Mouse (Mus musculus) T-helper 17 cell (primary cell): ENCODE measurements around the gene Xpo4.

Source experiments
- in situ Hi-C, 2 experiments: fragments of 300-600 bp; cut with MboI, MseI; formaldehyde crosslinking; loops; 1 replicate in 1 of 2; 2 replicates in 1 of 2; pipeline ENCODE4 v1.15.1; 2025; ENCODE audit warnings: high pct_unique_total_duplicates in 2 of 2

Gene Xpo4

DNA sequence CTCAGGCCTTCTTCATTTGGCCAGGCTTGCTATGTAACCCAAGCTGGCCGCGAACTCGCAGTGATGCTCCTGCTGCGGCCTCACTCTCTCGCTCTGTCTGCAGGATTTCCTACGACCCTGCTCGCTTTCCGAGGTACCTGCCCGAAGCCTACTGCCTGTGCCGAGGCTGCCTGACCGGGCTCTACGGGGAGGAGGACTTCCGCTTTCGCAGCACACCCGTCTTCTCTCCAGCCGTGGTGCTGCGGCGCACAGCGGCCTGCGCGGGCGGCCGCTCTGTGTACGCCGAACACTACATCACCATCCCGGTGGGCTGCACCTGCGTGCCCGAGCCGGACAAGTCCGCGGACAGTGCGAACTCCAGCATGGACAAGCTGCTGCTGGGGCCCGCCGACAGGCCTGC, 123.0 kb downstream of the Xpo4 start:
- in situ Hi-C loops, result no loop called here

DNA sequence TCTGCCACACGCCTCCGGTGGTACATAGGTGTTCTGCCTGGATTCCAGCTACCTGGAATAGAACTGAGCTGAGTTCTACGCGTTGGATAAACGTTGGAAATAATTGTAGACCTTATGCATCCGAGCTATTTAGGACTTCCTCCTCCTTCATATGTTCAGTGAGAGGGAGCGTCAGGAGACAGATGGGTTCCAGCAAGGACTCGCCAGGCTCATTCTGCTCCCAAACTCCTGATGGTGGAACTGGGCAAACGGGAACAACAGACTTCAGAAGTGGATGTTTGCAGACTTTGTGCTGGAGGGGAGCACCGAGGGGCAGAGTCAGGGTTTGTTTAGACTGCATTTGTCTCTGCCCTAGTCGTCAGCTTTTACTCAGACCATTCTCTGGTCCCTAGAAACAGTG, 124.5 kb downstream of the Xpo4 start:
- in situ Hi-C loops, result no loop called here

DNA sequence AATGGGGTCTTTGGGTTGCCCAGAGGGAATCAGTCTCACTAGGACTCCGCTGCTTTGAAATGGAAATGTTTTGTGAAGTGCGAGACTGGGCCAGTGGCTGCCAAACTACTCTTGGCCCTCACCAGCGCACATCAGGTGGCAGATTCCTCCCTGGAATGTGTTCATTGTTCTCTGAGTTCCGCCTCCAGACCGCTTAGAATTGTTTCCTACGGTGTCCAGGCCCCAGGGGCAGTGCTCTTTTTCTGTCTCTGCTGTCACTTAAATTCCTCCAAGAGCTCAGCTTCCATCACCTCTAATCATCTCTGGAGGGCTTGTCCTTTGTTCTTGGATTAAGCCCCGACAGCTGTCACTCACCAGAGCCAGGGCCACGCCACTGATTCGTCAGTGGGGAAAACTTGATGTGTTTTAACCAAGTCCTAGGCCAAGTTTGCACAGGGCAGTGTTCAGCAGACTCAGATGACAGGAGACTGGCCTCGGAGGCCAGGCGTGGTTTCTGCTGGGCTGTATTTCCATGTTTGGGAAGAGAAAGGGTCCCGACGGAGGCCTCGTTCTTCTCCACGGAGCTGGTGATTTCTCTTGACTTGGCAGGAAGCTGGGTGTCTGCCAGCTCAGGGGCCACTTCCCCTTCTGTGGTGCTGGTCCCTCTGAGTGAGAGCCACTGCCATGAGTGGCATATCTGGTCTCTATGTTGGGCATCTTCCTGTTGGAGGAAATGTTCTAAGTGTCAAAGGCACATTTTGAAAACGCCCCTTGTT, 127.8 kb downstream of the Xpo4 start:
- in situ Hi-C loops, result no loop called here

DNA sequence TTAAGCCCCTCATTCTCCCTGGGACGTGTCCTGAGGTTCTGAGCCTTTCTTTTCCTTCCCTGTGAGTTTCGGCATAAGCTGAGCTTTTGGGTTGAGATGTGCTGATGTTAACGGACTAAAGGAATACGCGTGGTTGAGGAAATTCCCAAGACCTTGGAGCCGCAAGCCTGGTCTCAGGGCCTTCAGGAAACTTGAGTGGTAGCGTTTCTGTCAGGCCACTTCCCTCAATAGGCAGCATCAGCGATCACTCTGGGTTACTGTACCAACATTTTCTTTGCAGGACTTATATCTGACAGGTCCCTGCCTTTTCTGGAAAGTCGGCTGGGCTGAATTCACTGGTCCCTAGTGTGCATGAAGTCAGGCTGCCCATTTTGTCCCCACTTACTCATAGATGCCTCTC, 128.4 kb downstream of the Xpo4 start:
- in situ Hi-C loops, result no loop called here

DNA sequence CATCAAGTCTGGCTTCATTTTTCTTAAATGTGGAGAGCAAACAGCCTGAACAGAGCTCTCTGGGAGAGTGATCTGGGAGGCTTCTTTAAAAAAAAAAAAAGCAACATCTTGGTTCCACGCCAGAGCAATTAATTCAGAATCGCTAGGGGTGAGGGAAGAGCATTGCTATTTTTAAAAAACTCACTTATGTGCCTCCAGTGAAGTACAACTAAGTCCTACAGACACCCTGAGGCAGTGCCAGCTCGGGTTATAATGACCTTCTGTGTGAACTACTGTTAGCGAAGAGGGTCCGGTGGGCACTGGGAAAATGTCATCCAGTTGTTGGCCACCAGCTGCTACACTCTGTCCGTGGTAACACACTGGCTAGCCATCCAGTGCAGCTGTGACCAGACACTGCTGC, 129.6 kb downstream of the Xpo4 start:
- in situ Hi-C loops, result no loop called here

DNA sequence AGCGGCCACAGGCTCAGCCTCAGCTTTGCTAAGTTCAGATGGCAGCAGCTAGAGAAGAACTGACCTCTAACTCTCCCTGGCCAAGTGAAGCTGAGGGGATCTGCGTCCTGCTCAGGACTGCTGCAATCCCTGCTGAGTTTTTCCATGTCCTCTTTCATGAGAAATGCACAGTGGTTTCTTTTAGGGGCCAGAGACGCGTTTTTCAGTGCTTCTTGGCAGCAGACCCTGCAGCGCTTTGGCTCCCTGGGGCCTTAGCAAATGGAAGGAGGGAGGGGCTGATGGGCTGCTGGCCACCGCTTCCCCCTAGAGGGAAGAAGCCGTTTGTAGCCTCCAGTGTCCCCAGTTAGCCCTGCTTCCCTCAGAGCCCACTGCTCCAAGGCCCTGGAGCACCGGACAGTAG, 130.3 kb downstream of the Xpo4 start:
- in situ Hi-C loops, result no loop called here

DNA sequence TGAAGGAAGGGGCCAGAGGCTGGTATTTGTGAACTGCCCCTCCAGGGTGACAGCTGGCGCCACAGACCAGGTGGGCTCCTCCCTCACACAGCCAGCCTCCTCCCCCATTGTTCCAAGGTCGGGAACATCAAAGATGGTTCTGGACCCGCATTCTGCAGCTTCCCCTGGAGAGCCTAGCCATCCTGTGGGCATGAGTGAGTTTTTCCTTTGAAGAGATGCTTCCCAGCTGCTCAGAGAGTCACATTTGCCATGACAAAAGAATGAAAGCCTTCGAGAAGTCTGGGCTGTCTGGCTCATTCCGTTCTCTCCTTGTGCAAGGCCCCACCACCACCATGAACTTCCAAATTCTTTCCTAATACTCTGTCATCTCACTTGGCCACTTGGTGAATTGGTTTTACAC, 130.9 kb downstream of the Xpo4 start:
- in situ Hi-C loops, result no loop called here

DNA sequence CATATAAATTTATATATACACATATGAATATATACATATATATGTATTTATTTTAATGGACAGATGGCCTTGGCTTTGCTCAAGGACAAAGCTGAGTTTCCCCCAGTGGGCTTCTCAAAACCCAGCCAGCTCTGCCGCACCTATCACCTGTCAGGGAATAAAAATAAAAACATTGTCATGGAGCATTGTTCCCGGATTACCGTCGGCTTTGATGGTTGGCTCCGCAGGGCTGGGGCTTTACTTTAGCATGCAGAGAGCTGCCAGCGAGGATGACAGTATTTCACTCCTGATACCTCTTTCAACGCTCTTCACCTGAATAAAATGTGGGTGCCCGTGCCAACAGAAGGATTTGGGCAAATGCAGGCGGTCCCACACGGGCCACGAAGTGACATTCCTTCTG, 131.4 kb downstream of the Xpo4 start:
- in situ Hi-C loops, result no loop called here

DNA sequence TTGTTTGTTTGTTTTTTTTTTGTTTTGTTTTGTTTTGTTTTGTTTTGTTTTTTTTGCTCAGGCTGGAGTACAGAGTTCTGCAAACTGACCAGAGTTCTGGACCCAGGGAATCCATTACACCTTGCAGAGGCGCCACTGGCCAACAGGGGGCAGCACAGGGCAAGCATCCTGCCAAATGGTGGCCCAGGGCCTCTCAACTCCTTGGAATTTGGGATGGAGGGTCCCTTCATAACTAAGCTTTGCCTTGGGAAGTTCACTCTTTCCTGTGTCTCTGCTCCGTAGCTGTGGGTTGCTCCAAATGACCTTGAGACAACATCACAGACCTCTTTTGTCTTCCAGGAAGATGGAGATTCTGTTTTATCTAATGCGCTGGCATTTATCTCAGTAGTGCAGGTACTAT, 132.0 kb downstream of the Xpo4 start:
- in situ Hi-C loops, result no loop called here

DNA sequence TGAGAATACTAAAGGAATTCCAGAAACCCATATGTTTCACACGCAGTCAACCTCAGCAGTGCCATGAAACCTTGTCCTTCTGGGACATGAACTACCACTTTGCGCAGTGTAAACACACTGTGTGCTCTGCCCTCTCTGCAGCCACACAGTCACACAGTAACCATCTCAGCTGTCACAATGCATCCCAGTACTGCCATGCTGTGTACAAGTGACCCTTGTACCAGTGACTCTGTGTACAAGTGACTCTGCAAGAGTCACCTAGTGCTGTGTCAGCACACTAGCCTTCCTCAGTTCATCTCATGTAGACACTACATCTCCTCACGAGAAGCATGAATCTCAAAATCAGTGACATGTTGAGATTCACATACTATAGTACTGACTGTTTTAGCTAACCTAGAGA, 132.7 kb downstream of the Xpo4 start:
- in situ Hi-C loops, result no loop called here

DNA sequence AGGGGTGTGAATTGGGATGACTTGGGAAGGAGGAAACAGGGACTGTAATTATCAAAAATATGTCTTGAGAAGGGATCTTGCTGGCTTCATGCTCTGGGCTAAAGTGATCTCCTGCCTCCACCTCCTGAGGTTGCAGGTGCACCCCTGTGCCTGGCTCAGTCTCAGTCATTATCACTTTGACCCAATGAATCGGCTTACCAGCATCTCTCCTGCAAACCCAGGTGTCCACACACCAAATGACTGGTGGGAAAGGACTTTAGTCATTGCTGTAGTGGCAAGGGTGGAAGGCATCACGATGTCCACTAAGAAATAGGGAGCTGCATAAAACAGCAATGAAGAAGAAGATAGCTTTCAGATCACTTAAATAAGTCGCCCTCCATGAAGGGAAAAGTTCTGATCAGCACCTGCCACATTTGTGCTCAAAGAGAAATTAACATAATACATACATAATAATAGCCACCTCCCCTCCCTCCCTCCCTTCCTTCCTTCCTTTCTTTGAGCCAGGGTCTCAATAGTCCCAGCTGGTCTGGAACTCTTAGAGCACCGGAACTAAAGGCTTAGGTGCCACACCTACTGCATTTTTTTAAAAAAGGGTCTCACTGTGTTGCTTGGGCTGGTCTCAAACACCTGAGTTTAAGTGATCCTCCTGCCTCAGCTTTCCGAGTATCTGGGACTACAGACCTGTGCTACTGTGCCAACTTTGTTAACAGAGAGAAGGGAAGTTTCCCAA, 135.3 kb downstream of the Xpo4 start:
- in situ Hi-C loops, result no loop called here

DNA sequence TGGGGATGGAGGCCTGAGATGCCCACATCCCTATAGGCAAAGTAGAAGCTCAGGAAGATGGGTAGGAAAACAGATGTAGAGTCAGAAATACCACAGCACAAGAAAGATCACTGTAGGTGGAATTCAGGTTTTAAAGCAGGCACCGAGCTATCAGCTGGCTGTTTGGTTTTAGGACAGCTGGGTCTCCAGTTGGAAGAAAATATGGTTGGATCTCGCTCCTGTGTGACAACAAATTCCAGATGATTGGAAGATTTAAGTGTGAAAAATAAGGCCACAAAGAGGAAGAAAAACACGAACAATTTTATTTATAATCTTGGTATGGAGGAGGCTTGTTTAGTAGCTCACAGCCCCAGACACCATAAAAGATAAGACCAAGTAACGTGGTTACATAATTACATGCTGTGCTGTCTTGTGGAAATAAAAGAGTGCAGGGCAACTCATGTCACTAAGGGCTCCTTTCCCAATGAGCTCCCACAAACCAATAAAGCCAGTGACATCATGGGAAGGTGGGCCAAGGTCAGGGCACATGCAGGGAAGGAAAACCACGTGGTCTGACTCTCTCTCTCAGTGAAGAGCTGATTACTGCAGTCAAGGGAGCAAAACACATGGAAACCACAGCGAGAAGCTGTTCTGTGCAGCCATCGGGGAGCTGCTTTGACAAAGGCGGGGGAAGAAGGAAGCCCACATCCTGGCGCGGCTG, 136.0 kb downstream of the Xpo4 start:
- in situ Hi-C loops, result no loop called here

DNA sequence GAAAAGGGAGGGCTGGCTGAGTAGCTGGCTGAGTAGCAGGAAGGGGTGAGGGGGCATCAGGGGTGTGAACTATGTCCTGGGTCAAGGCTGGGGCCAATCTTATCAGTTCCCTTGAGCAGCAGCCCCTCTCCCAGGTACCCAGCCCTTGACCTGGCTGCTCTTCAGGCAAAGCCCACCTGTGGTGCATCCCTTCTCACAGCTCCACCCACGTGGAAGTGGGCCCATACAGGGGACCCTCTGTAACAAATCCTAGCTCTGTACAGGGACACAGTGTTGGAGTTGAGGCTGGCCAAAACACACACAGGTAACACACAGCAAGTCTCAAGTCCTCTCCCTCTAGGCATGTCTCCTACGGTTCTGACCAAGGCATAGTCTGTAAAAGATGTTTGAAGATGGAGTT, 137.6 kb downstream of the Xpo4 start:
- in situ Hi-C loops, result no loop called here
